Mouse (Mus musculus) lung, postnatal 0 days (tissue): ENCODE results near the gene Fto.

Experiments used
- CTCF ChIP-seq: IDR thresholded peaks from 2 replicates; pipeline ENCODE4 v1.5.1; 2016; ENCODE audit warnings: antibody characterized with exemption, mild to moderate bottlenecking
- EP300 ChIP-seq: IDR thresholded peaks from 2 replicates; pipeline ENCODE4 v1.6.1; 2016; ENCODE audit warnings: antibody characterized with exemption, mild to moderate bottlenecking, control low read depth

DNA sequence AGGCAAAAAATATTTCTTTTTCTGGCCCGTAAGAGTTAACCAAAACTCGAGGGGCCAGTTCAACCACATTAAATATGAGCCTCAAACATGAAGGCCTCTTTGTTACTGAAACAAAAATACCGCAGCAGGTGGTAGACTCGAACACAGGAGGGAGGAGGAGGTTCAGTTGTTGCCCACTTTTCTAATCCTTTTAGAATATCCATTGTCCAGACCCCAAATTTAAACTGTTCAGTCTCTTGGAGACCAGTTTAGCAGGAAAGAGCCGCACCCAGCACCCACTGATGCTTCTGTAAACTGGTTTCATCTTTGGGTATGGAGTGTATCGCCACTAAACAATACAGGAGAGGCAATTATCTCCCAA, 196.6 kb downstream of the Fto start:
- TF ChIP-seq CTCF (no peak), EP300 (no peak)
